Mouse (Mus musculus): Measurements from ENCODE around the gene Myo15b.

DNA sequence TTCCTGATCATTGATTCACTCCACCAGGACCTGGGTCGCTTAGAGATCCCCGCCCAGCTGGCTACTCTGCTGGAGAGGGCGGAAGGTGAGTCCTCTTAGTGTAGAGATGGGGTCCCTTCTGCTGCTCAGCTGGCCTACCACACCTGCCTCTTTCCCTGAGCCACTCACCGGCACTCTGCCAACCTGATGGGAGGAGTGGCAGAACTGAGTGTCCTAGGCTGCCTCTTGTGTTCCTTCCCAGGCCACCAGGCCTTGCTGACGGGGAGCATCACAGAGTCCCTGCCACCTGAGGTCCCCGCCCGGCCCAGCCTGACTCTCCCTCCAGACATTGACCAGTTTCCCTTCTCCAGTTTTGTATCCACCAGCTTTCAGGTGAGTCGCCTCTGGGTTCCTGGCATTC lies 19.9 kb downstream of the Myo15b start:
- no peak for TF ChIP-seq CTCF (IDR thresholded peaks at IDR 0.05; ENCODE audit: borderline replicate concordance, insufficient read depth, low read depth, low read length)
- no peak for TF ChIP-seq POLR2A (IDR thresholded peaks at IDR 0.05; ENCODE audit: borderline replicate concordance, insufficient read depth, low read length)
